Mouse (Mus musculus): Measurements from ENCODE around the gene Rab10.

Rab10 gene

DNA sequence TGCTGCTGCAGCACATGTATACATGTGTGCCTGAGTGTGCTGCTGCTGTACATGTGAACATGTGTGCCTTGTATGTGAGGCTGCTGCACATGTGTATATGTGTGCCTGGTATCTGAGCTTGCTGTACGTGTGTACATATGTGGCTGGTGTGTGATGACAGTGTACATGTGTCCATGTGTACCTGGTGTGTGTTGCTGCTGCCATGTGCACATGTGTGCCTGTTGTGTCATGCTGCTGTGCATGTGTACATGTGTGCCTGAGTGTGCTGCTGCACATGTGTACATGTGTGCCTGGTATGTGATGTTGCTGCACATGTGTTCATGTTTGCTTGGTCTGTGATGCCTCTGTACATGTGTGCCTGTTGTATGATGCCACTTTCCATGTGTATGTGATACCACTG is 70.2 kb downstream of the Rab10 start:
- Histone ChIP-seq H3K27me3 (ENCODE audit: insufficient read depth, low read length) (no peaks in the 10 kb centered on the region), H3K4me3 (replicated peaks; ENCODE audit: low read length) (no peak overlapping the region), H3K4me1 (replicated peaks; ENCODE audit: low read depth, low read length) (peaks cover 4% of the 10 kb centered on the region; the same call in 1 of the 2 replicates), H3K36me3 (ENCODE audit: insufficient read depth, low read length) (peaks cover 46% of the 10 kb centered on the region), H3K9me3 (ENCODE audit: low read length) (peaks cover 50% of the 10 kb centered on the region)
- TF ChIP-seq NANOG (IDR thresholded peaks at IDR 0.05; ENCODE audit: borderline replicate concordance, low read length) (no peak), CTCF (conservative IDR thresholded peaks at IDR 0.05; ENCODE audit: low read length) (no peak), POU5F1 (IDR thresholded peaks at IDR 0.05; ENCODE audit: borderline replicate concordance, low read length) (no peak)

DNA sequence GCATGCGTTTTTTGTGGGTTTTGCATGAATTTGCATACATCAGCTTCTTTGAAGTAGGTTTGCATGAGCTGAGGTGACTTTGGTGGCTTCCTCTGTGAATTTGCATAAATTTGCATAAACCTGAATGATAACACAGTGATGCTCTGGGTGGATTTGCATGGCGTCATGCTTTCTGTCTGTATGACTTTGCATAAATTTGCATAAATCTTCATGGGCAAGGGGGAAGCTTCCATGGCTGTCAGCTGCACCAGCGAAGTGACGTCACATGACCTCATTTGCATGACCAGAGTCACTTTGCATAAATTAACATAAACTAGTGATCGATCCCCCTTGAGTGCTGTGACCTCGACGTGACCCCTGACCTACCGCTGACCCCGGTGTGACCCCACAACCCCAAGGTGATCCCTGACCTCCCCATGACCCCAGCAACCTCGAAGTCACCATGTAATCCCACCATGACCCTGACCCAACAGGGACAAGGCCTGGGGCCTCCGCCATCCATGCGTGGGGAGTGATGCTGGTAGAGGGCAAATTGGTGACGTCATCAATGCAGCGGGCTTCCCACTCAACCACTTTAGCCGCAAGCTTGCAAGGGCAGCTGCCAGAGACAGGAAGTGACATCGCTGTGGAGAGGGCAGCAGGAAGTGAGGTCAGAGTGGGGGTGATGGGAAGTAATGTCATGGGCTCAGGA is 71.3 kb downstream of the Rab10 start:
- TF ChIP-seq NANOG (IDR thresholded peaks at IDR 0.05; ENCODE audit: borderline replicate concordance, low read length) (no peak), CTCF (conservative IDR thresholded peaks at IDR 0.05; ENCODE audit: low read length) (no peak), POU5F1 (IDR thresholded peaks at IDR 0.05; ENCODE audit: borderline replicate concordance, low read length) (peak; percentile 95)
- no peaks in the 10 kb centered on the region for H3K27me3 ChIP-seq (ENCODE audit: insufficient read depth, low read length)
- H3K4me1 ChIP-seq (replicated peaks; ENCODE audit: low read depth, low read length) = peaks cover 5% of the 10 kb centered on the region; the same call in 1 of the 2 replicates
- H3K9me3 ChIP-seq (ENCODE audit: low read length) = peaks cover 50% of the 10 kb centered on the region
- no peak overlapping the region for H3K4me3 ChIP-seq (replicated peaks; ENCODE audit: low read length)
- peaks cover 46% of the 10 kb centered on the region for H3K36me3 ChIP-seq (ENCODE audit: insufficient read depth, low read length)

DNA sequence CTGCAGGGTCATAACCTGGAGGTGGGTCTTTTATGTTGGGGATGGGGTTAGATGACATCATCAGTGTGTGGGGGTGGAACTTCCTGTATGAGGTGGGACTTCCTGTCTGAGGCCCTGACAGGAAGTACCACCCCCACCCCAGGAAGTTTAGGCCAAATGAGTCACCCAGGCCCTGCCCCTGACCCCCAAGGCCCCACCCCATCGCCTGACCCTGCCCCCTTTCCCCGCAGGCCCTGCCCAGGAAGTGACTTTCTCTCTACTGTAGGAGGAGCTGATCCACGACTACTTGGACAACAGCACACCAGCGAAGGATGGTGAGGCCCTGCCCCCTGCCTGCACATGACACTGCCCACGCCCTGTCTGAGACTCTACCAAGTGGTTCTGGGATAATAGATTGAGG is 72.0 kb downstream of the Rab10 start:
- H3K4me3 ChIP-seq (replicated peaks; ENCODE audit: low read length) = no peak overlapping the region
- no peaks in the 10 kb centered on the region for H3K27me3 ChIP-seq (ENCODE audit: insufficient read depth, low read length)
- peaks cover 5% of the 10 kb centered on the region; the same call in 1 of the 2 replicates for H3K4me1 ChIP-seq (replicated peaks; ENCODE audit: low read depth, low read length)
- H3K9me3 ChIP-seq (ENCODE audit: low read length) = peaks cover 50% of the 10 kb centered on the region
- peaks cover 46% of the 10 kb centered on the region for H3K36me3 ChIP-seq (ENCODE audit: insufficient read depth, low read length)
- no peak for TF ChIP-seq POU5F1 (IDR thresholded peaks at IDR 0.05; ENCODE audit: borderline replicate concordance, low read length)
- TF ChIP-seq NANOG (IDR thresholded peaks at IDR 0.05; ENCODE audit: borderline replicate concordance, low read length) = no peak

DNA sequence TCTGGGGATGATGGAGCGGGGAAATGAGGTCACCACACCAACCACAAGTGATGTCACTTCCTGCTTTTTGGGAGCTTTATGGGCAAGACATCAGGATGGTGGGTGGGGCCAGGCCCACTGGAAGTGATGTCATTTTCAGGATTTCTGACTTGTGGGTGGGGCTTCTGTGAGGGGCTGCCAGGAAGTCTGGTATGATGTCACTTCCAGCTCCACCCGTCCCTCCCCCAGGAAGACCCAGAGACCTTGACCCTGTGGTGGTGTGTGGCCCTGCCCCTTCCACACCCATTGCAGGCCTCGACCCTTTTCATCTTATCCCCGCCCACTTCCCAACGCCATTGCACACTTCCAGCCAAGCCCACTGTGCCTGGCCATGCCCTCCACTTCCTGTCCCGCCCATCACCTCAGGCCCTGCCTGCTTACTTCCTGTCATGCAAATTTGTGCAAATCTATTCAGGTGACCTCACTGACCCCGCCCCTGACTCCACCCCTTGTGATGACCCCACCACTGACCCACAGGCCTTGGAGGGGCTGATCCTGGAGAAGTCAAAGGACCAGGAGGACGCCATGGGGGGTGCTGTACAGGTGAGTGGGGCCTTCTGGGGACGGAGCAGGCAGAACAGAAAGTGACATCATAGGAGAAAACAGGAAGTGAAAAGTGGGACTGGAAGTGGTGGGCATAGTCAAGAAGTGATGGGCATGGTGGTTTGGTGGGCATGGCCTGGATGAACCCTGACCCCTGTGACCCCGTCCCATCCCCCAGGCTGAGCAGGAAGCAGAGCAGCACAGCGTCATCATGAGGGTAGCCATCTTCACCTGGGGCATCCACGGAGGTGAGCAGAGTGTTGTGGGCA is 72.7 kb downstream of the Rab10 start:
- H3K27me3 ChIP-seq (ENCODE audit: insufficient read depth, low read length) = no peaks in the 10 kb centered on the region
- H3K4me3 ChIP-seq (replicated peaks; ENCODE audit: low read length) = peak overlapping the region; percentile 86; the same call in 1 of the 2 replicates
- peaks cover 5% of the 10 kb centered on the region; the same call in 1 of the 2 replicates for H3K4me1 ChIP-seq (replicated peaks; ENCODE audit: low read depth, low read length)
- peaks cover 46% of the 10 kb centered on the region for H3K36me3 ChIP-seq (ENCODE audit: insufficient read depth, low read length)
- TF ChIP-seq NANOG (IDR thresholded peaks at IDR 0.05; ENCODE audit: borderline replicate concordance, low read length) (no peak), POU5F1 (IDR thresholded peaks at IDR 0.05; ENCODE audit: borderline replicate concordance, low read length) (no peak), CTCF (conservative IDR thresholded peaks at IDR 0.05; ENCODE audit: low read length) (no peak)
- peaks cover 50% of the 10 kb centered on the region for H3K9me3 ChIP-seq (ENCODE audit: low read length)

DNA sequence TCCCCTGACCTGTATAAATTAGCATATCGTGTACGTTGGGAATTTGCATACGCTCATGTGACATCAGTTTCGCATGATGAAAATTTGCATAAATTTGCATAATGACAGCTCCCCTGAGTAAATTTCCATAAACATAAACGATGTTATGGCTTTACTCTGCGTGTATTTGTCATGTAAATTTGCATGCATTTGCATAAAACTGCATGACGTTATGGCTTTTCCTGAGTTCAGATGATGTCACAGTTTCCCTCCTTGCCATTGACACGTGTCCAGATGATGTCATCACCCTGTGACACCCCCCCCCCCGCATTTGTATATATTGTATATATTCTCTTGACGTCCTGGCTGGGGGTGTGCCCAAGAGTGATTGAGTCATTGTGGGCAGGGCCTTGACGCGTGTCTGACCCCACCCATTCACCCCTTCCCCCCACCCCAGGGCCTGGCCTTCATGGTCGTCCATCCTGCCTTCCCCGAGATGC is 73.6 kb downstream of the Rab10 start:
- Histone ChIP-seq H3K9me3 (ENCODE audit: low read length) (peaks cover 50% of the 10 kb centered on the region), H3K4me1 (replicated peaks; ENCODE audit: low read depth, low read length) (peaks cover 5% of the 10 kb centered on the region; the same call in 1 of the 2 replicates)
- TF ChIP-seq POU5F1 (IDR thresholded peaks at IDR 0.05; ENCODE audit: borderline replicate concordance, low read length) = peak; percentile 92
- TF ChIP-seq CTCF (conservative IDR thresholded peaks at IDR 0.05; ENCODE audit: low read length) = no peak

DNA sequence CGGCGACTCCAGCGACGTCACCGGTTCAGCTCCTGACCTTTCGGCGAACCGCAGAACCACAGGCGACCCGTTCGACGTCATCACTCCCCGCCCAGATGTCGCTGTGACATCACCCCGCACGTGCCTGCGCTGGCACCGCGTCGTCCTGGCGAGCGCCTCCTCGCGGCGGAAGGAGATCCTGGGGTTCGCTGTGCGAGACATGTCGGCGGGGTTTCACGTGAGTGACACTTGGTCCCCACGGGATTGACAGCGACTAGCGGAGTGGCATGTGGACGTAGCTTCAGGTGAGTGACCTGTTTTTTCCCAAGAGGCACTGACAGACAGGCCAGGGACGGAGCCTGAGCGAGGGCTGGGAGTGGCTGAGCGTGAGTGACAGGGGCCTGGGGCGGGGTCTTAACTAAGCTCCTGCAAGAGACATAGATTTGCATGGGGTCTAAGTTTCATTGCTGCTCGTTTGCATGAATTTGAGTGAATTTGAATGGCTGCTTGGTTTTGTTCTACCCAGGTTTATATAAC is 74.1 kb downstream of the Rab10 start:
- peak overlapping the region; percentile 86 for H3K4me3 ChIP-seq (replicated peaks; ENCODE audit: low read length)
- no peaks in the 10 kb centered on the region for H3K27me3 ChIP-seq (ENCODE audit: insufficient read depth, low read length)
- peak; percentile 27 for TF ChIP-seq CTCF (conservative IDR thresholded peaks at IDR 0.05; ENCODE audit: low read length)
- no peak for TF ChIP-seq NANOG (IDR thresholded peaks at IDR 0.05; ENCODE audit: borderline replicate concordance, low read length)
- peaks cover 50% of the 10 kb centered on the region for H3K9me3 ChIP-seq (ENCODE audit: low read length)
- H3K4me1 ChIP-seq (replicated peaks; ENCODE audit: low read depth, low read length) = peaks cover 5% of the 10 kb centered on the region; the same call in 1 of the 2 replicates
- H3K36me3 ChIP-seq (ENCODE audit: insufficient read depth, low read length) = peaks cover 43% of the 10 kb centered on the region

More for the DNA sequence above, 73.6 kb downstream of the Rab10 start:
- Histone ChIP-seq H3K4me3 (replicated peaks; ENCODE audit: low read length) (peak overlapping the region; percentile 86), H3K36me3 (ENCODE audit: insufficient read depth, low read length) (peaks cover 46% of the 10 kb centered on the region), H3K27me3 (ENCODE audit: insufficient read depth, low read length) (no peaks in the 10 kb centered on the region)

DNA sequence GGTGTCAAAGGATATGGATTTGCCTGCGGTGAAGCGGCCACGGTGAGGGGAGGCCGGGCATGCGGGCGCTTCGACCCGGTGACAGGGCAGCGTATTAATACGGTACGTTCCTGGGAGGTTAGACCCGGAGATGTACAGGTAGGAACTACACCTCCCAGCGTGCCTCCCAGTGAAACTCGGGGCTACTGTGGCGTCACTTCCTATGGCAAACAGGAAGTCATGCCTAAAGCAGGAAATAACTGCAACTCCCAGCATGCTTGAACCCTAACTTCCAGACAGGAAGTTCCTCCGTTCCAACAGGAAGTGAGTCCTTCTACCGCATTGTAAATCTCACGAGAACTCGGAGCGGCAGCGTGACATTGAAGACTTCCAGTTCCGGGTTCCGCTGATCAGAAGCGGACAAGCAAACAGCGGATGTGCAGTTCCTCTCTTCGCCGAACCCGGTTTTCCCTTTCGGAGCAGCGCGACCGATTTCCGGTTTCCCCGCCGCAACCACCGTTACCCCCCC is 74.6 kb downstream of the Rab10 start:
- Histone ChIP-seq H3K4me1 (replicated peaks; ENCODE audit: low read depth, low read length) (peaks cover 5% of the 10 kb centered on the region; the same call in 1 of the 2 replicates), H3K36me3 (ENCODE audit: insufficient read depth, low read length) (peaks cover 38% of the 10 kb centered on the region), H3K4me3 (replicated peaks; ENCODE audit: low read length) (peak overlapping the region; percentile 86), H3K27me3 (ENCODE audit: insufficient read depth, low read length) (no peaks in the 10 kb centered on the region), H3K9me3 (ENCODE audit: low read length) (peaks cover 45% of the 10 kb centered on the region)
- TF ChIP-seq CTCF (conservative IDR thresholded peaks at IDR 0.05; ENCODE audit: low read length) (no peak), NANOG (IDR thresholded peaks at IDR 0.05; ENCODE audit: borderline replicate concordance, low read length) (no peak), POU5F1 (IDR thresholded peaks at IDR 0.05; ENCODE audit: borderline replicate concordance, low read length) (no peak)

DNA sequence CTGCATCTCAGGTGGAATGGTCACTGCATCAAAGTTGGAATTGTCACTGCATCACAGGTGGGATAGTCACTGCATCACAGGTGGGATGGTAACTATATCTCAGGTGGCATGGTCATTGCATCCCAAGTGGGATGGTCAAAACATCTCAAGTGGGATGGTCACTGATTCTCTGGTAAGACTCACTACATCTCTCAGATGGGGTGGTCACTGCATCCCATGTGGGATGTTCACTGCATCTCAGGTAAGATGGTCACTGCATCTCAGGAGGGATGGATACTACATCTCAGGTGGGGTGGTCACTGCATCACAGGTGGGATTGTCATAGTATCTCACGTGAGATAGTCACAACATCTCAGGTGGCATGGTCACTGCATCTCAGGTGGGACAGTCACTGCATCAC is 75.7 kb downstream of the Rab10 start:
- Histone ChIP-seq H3K4me1 (replicated peaks; ENCODE audit: low read depth, low read length) (peaks cover 5% of the 10 kb centered on the region; the same call in 1 of the 2 replicates), H3K9me3 (ENCODE audit: low read length) (peaks cover 33% of the 10 kb centered on the region), H3K27me3 (ENCODE audit: insufficient read depth, low read length) (no peaks in the 10 kb centered on the region), H3K36me3 (ENCODE audit: insufficient read depth, low read length) (peaks cover 26% of the 10 kb centered on the region), H3K4me3 (replicated peaks; ENCODE audit: low read length) (peak overlapping the region; percentile 86; the same call in 1 of the 2 replicates)
- TF ChIP-seq POU5F1 (IDR thresholded peaks at IDR 0.05; ENCODE audit: borderline replicate concordance, low read length) (no peak), CTCF (conservative IDR thresholded peaks at IDR 0.05; ENCODE audit: low read length) (no peak), NANOG (IDR thresholded peaks at IDR 0.05; ENCODE audit: borderline replicate concordance, low read length) (no peak)

All from E14TG2a.4 (cell line).